Comparison of ENCODE assay signal across 15 mouse cellular contexts in genomic region chr1:187376946-187377671, GRCm38 (mm10).
A peak's percentile ranks its signal among the peaks of the same experiment; 100 is the strongest.
DNase-seq lines count a peak whose midpoint lies in the region; ATAC-seq lines count a peak whose summit lies in the region.
"Had no signal": no experiment of that assay in that cellular context is flagged by ENCODE, and none has a peak within 500 bp of the region (broad histone marks: within the 10 kb centered on the region; RNA-seq: fewer than 3 reads in every experiment).

No protein-coding gene starts in this region.

- WGBS in neural tube, embryonic 13.5 days, result 77% methylated on average over 11 of the region's 11 CpGs
- 83% methylated on average over 11 of the region's 11 CpGs for WGBS in forebrain, embryonic 15.5 days

- H3K36me3 ChIP-seq in neural tube, embryonic 13.5 days, result no peaks in the 10 kb centered on the region
- no peaks in the 10 kb centered on the region for H3K36me3 ChIP-seq in forebrain, embryonic 15.5 days
- H3K36me3 ChIP-seq: embryonic facial prominence, embryonic 13.5 days had no signal

- H3K4me3 ChIP-seq in neural tube, embryonic 13.5 days, result no peak overlapping the region
- no peak overlapping the region for H3K4me3 ChIP-seq in forebrain, embryonic 15.5 days
- H3K4me3 ChIP-seq: embryonic facial prominence, embryonic 13.5 days had no signal

- 0 out of 2 replicates have a peak overlapping the region, but pooled peaks have one; percentile 77 for H3K27ac ChIP-seq in neural tube, embryonic 13.5 days (replicated peaks)
- no peak overlapping the region for H3K27ac ChIP-seq in forebrain, embryonic 15.5 days (replicated peaks)
- H3K27ac ChIP-seq: embryonic facial prominence, embryonic 13.5 days had no signal

- ATAC-seq in frontal cortex, adult (ENCODE audit: low TSS enrichment), result peak; percentile 42
- no peak for ATAC-seq in neural tube, embryonic 13.5 days (ENCODE audit: low read depth)
- peak; percentile 73 for ATAC-seq in neutrophil, adult 5-6 weeks (ENCODE audit: extremely low read depth, insufficient number of reproducible peaks, low FRiP score, poor library complexity, severe bottlenecking)
- no peak for ATAC-seq in forebrain, embryonic 15.5 days (replicated peaks)
- ATAC-seq: lung, postnatal 0 days; Patski had no signal

- peaks cover 21% of the 10 kb centered on the region for H3K4me1 ChIP-seq in neural tube, embryonic 13.5 days (replicated peaks)
- H3K4me1 ChIP-seq in forebrain, embryonic 15.5 days, result peaks cover 17% of the 10 kb centered on the region
- H3K4me1 ChIP-seq: embryonic facial prominence, embryonic 13.5 days had no signal

- no peaks in the 10 kb centered on the region for H3K9me3 ChIP-seq in neural tube, embryonic 13.5 days
- H3K9me3 ChIP-seq in forebrain, embryonic 15.5 days, result no peaks in the 10 kb centered on the region
- H3K9me3 ChIP-seq: embryonic facial prominence, embryonic 13.5 days had no signal

- no peak for DNase-seq in frontal cortex, postnatal 14 days (ENCODE audit: low spot score in 2 of 2)
- DNase-seq in neural tube, embryonic 10.5 days (ENCODE audit: extremely low spot score, low spot score), result no peak
- DNase-seq in kidney, postnatal 36 days, result no peak
- DNase-seq in layer of hippocampus, postnatal 10 days (ENCODE audit: low spot score in 2 of 2), result no peak
- DNase-seq: adrenal gland, postnatal 36 days; cerebellum, adult 9-11 months; heart, postnatal 36 days; kidney, postnatal 4 days had no signal

- H3K9ac ChIP-seq in neural tube, embryonic 13.5 days, result no peak overlapping the region
- H3K9ac ChIP-seq in forebrain, embryonic 15.5 days (replicated peaks), result no peak overlapping the region
- H3K9ac ChIP-seq: embryonic facial prominence, embryonic 13.5 days had no signal

- no peaks in the 10 kb centered on the region for H3K27me3 ChIP-seq in neural tube, embryonic 13.5 days
- H3K27me3 ChIP-seq in forebrain, embryonic 15.5 days, result no peaks in the 10 kb centered on the region
- H3K27me3 ChIP-seq: embryonic facial prominence, embryonic 13.5 days; Patski had no signal

- H3K4me2 ChIP-seq in neural tube, embryonic 13.5 days, result no peak overlapping the region
- H3K4me2 ChIP-seq in forebrain, embryonic 15.5 days (replicated peaks), result no peak overlapping the region
- H3K4me2 ChIP-seq: embryonic facial prominence, embryonic 13.5 days had no signal

Comparison
In these comparisons a context has a peak if more than half of its experiments do, and no peak if none do; other contexts are left out.
1. ATAC-seq: peak in frontal cortex, adult (single experiment) and neutrophil, adult 5-6 weeks (single experiment); none in neural tube, embryonic 13.5 days (single experiment) and forebrain, embryonic 15.5 days (single experiment).